Mouse (Mus musculus): ENCODE data around the gene Arf6. TPM values are rescaled to one million over a fixed set of nuclear protein-coding genes. Genes with fewer than 3 reads are reported as not detected.

Gene Arf6
- polyA plus RNA-seq, 1 experiment from 2014 or later: 28.3 TPM

- Histone ChIP-seq H3K27ac (replicated peaks) (no peak overlapping the region), H3K27me3 (replicated peaks) (no peaks in the 10 kb centered on the region), H3K9ac (replicated peaks) (no peak overlapping the region), H3K36me3 (no peaks in the 10 kb centered on the region), H3K4me2 (no peak overlapping the region), H3K9me3 (replicated peaks) (no peaks in the 10 kb centered on the region), H3K4me1 (no peaks in the 10 kb centered on the region), H3K4me3 (replicated peaks) (no peak overlapping the region)
- WGBS: 75% methylated on average over 14 of the region's 14 CpGs
- ATAC-seq (ENCODE audit: low FRiP score): no peak
Observed at GRCm38 (mm10) chr12:69419017-69419605, 47.2 kb downstream of the Arf6 start.

- no peaks in the 10 kb centered on the region for H3K4me1 ChIP-seq
- no peaks in the 10 kb centered on the region for H3K36me3 ChIP-seq
- no peak for ATAC-seq (ENCODE audit: low FRiP score)
- no peak overlapping the region for H3K4me2 ChIP-seq
- no peak overlapping the region for H3K9ac ChIP-seq (replicated peaks)
- WGBS: 92% methylated on average over 4 of the region's 4 CpGs
- no peak overlapping the region for H3K4me3 ChIP-seq (replicated peaks)
- no peaks in the 10 kb centered on the region for H3K9me3 ChIP-seq (replicated peaks)
- H3K27ac ChIP-seq (replicated peaks): no peak overlapping the region
- H3K27me3 ChIP-seq (replicated peaks): no peaks in the 10 kb centered on the region
Observed at GRCm38 (mm10) chr12:69419606-69420005, 47.7 kb downstream of the Arf6 start.

GRCm38 (mm10) chr12:69420716-69421115 is 48.8 kb downstream of the Arf6 start:
- no peak overlapping the region for H3K4me3 ChIP-seq (replicated peaks)
- H3K9ac ChIP-seq (replicated peaks): no peak overlapping the region
- H3K4me2 ChIP-seq: no peak overlapping the region
- no peaks in the 10 kb centered on the region for H3K36me3 ChIP-seq
- no peaks in the 10 kb centered on the region for H3K4me1 ChIP-seq
- no peaks in the 10 kb centered on the region for H3K9me3 ChIP-seq (replicated peaks)
- no peak overlapping the region for H3K27ac ChIP-seq (replicated peaks)
- no peaks in the 10 kb centered on the region for H3K27me3 ChIP-seq (replicated peaks)
- no peak for ATAC-seq (ENCODE audit: low FRiP score)
- WGBS: 70% methylated on average over 3 of the region's 3 CpGs

GRCm38 (mm10) chr12:69422827-69423537 is 51.0 kb downstream of the Arf6 start:
- Histone ChIP-seq H3K4me3 (replicated peaks) (no peak overlapping the region), H3K9me3 (replicated peaks) (no peaks in the 10 kb centered on the region), H3K4me1 (no peaks in the 10 kb centered on the region), H3K36me3 (no peaks in the 10 kb centered on the region), H3K4me2 (no peak overlapping the region), H3K27ac (replicated peaks) (no peak overlapping the region), H3K9ac (replicated peaks) (no peak overlapping the region), H3K27me3 (replicated peaks) (no peaks in the 10 kb centered on the region)
- 87% methylated on average over 20 of the region's 20 CpGs for WGBS
- no peak for ATAC-seq (ENCODE audit: low FRiP score)

Small RNA genes lying within 50 kb of the gene (microRNA-seq; reads per million reads assigned to microRNA genes)
- not detected for gene Gm47299
- gene Gm47305: not detected

Other genes starting within 250 kb of the Arf6 start
- gene Rps29, start 213.0 kb upstream of the Arf6 start, polyA plus RNA-seq (2015; fragmentation: Nextera tagmentation; extraction: Ambion mirVana): 1,119 and 1,180 TPM in 2 replicates
- gene Lrr1, start 203.3 kb upstream of the Arf6 start, polyA plus RNA-seq (2015; fragmentation: Nextera tagmentation; extraction: Ambion mirVana): 4.1 and 7.0 TPM in 2 replicates
- gene Rpl36al, start 188.1 kb upstream of the Arf6 start, polyA plus RNA-seq (2015; fragmentation: Nextera tagmentation; extraction: Ambion mirVana): 405 and 435 TPM in 2 replicates
- 40.7 and 42.8 TPM in 2 replicates for gene Mgat2, start 188.0 kb upstream of the Arf6 start, polyA plus RNA-seq (2015; fragmentation: Nextera tagmentation; extraction: Ambion mirVana)
- 9.4 and 18.8 TPM in 2 replicates for gene Gm49383, start 175.0 kb upstream of the Arf6 start, polyA plus RNA-seq (2015; fragmentation: Nextera tagmentation; extraction: Ambion mirVana)
- 7.7 and 8.4 TPM in 2 replicates for gene Dnaaf2, start 173.7 kb upstream of the Arf6 start, polyA plus RNA-seq (2015; fragmentation: Nextera tagmentation; extraction: Ambion mirVana)
- 9.5 and 13.7 TPM in 2 replicates for gene Gm49384, start 167.9 kb upstream of the Arf6 start, polyA plus RNA-seq (2015; fragmentation: Nextera tagmentation; extraction: Ambion mirVana)
- 4.4 and 9.6 TPM in 2 replicates for gene Pole2, start 144.0 kb upstream of the Arf6 start, polyA plus RNA-seq (2015; fragmentation: Nextera tagmentation; extraction: Ambion mirVana)
- gene Klhdc1, start 131.0 kb upstream of the Arf6 start, polyA plus RNA-seq (2015; fragmentation: Nextera tagmentation; extraction: Ambion mirVana): 14.9 and 17.7 TPM in 2 replicates
- gene Klhdc2, start 75.5 kb upstream of the Arf6 start, polyA plus RNA-seq (2015; fragmentation: Nextera tagmentation; extraction: Ambion mirVana): 231 and 265 TPM in 2 replicates
- 89.8 and 91.1 TPM in 2 replicates for gene Nemf, start 15.0 kb upstream of the Arf6 start, polyA plus RNA-seq (2015; fragmentation: Nextera tagmentation; extraction: Ambion mirVana)
- 0.82 and 0.87 TPM in 2 replicates for gene Gm9887, start 308 bp downstream of the Arf6 start, polyA plus RNA-seq (2015; fragmentation: Nextera tagmentation; extraction: Ambion mirVana)
- 28.8 and 30.5 TPM in 2 replicates for gene Vcpkmt, start 210.9 kb downstream of the Arf6 start, polyA plus RNA-seq (2015; fragmentation: Nextera tagmentation; extraction: Ambion mirVana)